Mouse (Mus musculus) frontal cortex, postnatal 36 days (tissue): Measurements from ENCODE around the gene BC048562.

Experiments
- DNase-seq, 2 experiments: peaks; one replicate each; pipeline ENCODE4 v3.0.0; 2022; ENCODE audit warnings: low spot score in 2 of 2

BC048562 gene

GRCm38 (mm10) chr9:108450292-108451169 is 14.2 kb downstream of the BC048562 start:
- peak in 1 of 2 experiments; percentile 56 for DNase-seq

GRCm38 (mm10) chr9:108451170-108451493 is 14.8 kb downstream of the BC048562 start:
- no peak for DNase-seq

- no peak for DNase-seq
Measured at GRCm38 (mm10) chr9:108451519-108452160, 15.4 kb downstream of the BC048562 start.

GRCm38 (mm10) chr9:108452291-108452906 is 16.1 kb downstream of the BC048562 start:
- DNase-seq, result peak; percentile 87 to 89

- DNase-seq, result no peak
Measured at GRCm38 (mm10) chr9:108452911-108453310, 16.6 kb downstream of the BC048562 start.

- DNase-seq, result peak in 1 of 2 experiments; percentile 33
Measured at GRCm38 (mm10) chr9:108453458-108453857, 17.2 kb downstream of the BC048562 start.

GRCm38 (mm10) chr9:108454429-108454828 is 18.1 kb downstream of the BC048562 start:
- DNase-seq, result no peak

GRCm38 (mm10) chr9:108455747-108456571 is 19.7 kb downstream of the BC048562 start:
- no peak for DNase-seq

- no peak for DNase-seq
Measured at GRCm38 (mm10) chr9:108456953-108457352, 20.7 kb downstream of the BC048562 start.

GRCm38 (mm10) chr9:108459939-108460318 is 23.6 kb downstream of the BC048562 start:
- no peak for DNase-seq

- DNase-seq, result peak; percentile 88 to 89
Measured at GRCm38 (mm10) chr9:108460319-108461178, 24.3 kb downstream of the BC048562 start, which contains the start of gene Ccdc71. Gene Ccdc71, plus strand, starts transcription at chr9:108460527.

- no peak for DNase-seq
Measured at GRCm38 (mm10) chr9:108461181-108461631, 24.9 kb downstream of the BC048562 start, which contains the start of gene Klhdc8b. Gene Klhdc8b, minus strand, starts transcription at chr9:108461581.

GRCm38 (mm10) chr9:108461675-108462074 is 25.4 kb downstream of the BC048562 start:
- DNase-seq, result no peak

- no peak for DNase-seq
Measured at GRCm38 (mm10) chr9:108462192-108462591, 25.9 kb downstream of the BC048562 start.

- no peak for DNase-seq
Measured at GRCm38 (mm10) chr9:108463713-108464112, 27.4 kb downstream of the BC048562 start.

- DNase-seq, result no peak
Measured at GRCm38 (mm10) chr9:108466219-108466618, 29.9 kb downstream of the BC048562 start.

- DNase-seq, result no peak
Measured at GRCm38 (mm10) chr9:108469430-108469829, 33.1 kb downstream of the BC048562 start.

- no peak for DNase-seq
Measured at GRCm38 (mm10) chr9:108469845-108470244, 33.6 kb downstream of the BC048562 start.

GRCm38 (mm10) chr9:108474528-108474927 is 38.2 kb downstream of the BC048562 start:
- DNase-seq, result no peak

GRCm38 (mm10) chr9:108478638-108479156 is 42.4 kb downstream of the BC048562 start:
- DNase-seq, result peak; percentile 17 to 29
